Mouse (Mus musculus) duodenum, adult 2 months (tissue): ENCODE results near the gene Setd4. TPM values are rescaled to one million over a fixed set of nuclear protein-coding genes. Genes with fewer than 3 reads are reported as not detected.

Experiments used
- polyA plus RNA-seq: library from polyadenylated mRNA; depleted of rRNA; stranded (reverse); fragments of >200 nt; gene quantifications from 2 replicates; pipeline ENCODE4 v1.2.3, GENCODE M21; 2012; ENCODE audit warnings: low replicate concordance; rRNA removed

The Setd4 gene
- 3.8 and 6.6 TPM in 2 replicates for polyA plus RNA-seq

GRCm38 (mm10) chr16:93603439-93604212 is at the start of gene Setd4:
Gene Setd4 (minus strand): TSS chr16:93604063.

GRCm38 (mm10) chr16:93627761-93628400 is 24.0 kb upstream of the Setd4 start, which contains the start of gene Gm5678:
Gene Gm5678 (plus strand): TSS chr16:93628097.

GRCm38 (mm10) chr16:93605553-93605952 is 1.7 kb upstream of the Setd4 start, which contains the start of gene Cbr1:
Gene Cbr1 (plus strand): TSS chr16:93605853.

Other genes starting within 250 kb of the Setd4 start
- gene Cbr1, start 1.8 kb upstream of the Setd4 start, polyA plus RNA-seq, result 484 and 611 TPM in 2 replicates
- gene Gm5678, start 24.0 kb upstream of the Setd4 start, polyA plus RNA-seq, result not detected in 2 replicates
- 6.6 and 76.2 TPM in 2 replicates for gene Cbr3, start 79.2 kb upstream of the Setd4 start, polyA plus RNA-seq
- 67.2 and 67.3 TPM in 2 replicates for gene Dop1b, start 107.8 kb upstream of the Setd4 start, polyA plus RNA-seq
- 1.2 TPM in 2 replicates for gene Morc3, start 228.1 kb upstream of the Setd4 start, polyA plus RNA-seq